Mouse (Mus musculus) stomach, postnatal 0 days (tissue): Measurements from ENCODE around the gene Scoc. TPM values are rescaled to one million over a fixed set of nuclear protein-coding genes. Genes with fewer than 3 reads are reported as not detected.

Source experiments
- ATAC-seq: fragments of 200-750 bp; cut with Nextera tagmentation; 2 replicates; pipeline ENCODE4 v1.8.0; 2017; ENCODE audit not compliant: low FRiP score, low TSS enrichment
- DNase-seq: peaks from one replicate; pipeline ENCODE4 v3.0.0-alpha.2; 2016; ENCODE audit warnings: low spot score
- H3K27ac ChIP-seq: fragments of 300-500 bp; sonication (generic); replicated peaks from 2 replicates; pipeline ENCODE4 v1.5.1; 2014; ENCODE audit warnings: mild to moderate bottlenecking, control low read depth
- H3K27me3 ChIP-seq: fragments of 300-500 bp; sonication (generic); 2 replicates; pipeline ENCODE4 v1.6.1; 2014; ENCODE audit warnings: low read length; ENCODE audit not compliant: control insufficient read depth, insufficient read depth
- H3K36me3 ChIP-seq: fragments of 300-500 bp; sonication (generic); 2 replicates; pipeline ENCODE4 v1.6.1; 2014; ENCODE audit warnings: low read length, mixed read lengths; ENCODE audit not compliant: control insufficient read depth, insufficient read depth
- H3K4me1 ChIP-seq: fragments of 300-500 bp; sonication (generic); replicated peaks from 2 replicates; pipeline ENCODE4 v1.6.1; 2014; ENCODE audit warnings: antibody characterized with exemption; ENCODE audit not compliant: control insufficient read depth, insufficient read depth
- H3K4me2 ChIP-seq: fragments of 300-500 bp; sonication (generic); replicated peaks from 2 replicates; pipeline ENCODE4 v1.6.1; 2014; ENCODE audit warnings: low read depth, mild to moderate bottlenecking, control low read depth, moderate library complexity
- H3K4me3 ChIP-seq: fragments of 300-500 bp; sonication (generic); 2 replicates; pipeline ENCODE4 v1.5.1; 2014; ENCODE audit warnings: low read depth, low read length, control low read depth
- H3K9ac ChIP-seq: fragments of 300-500 bp; sonication (generic); 2 replicates; pipeline ENCODE4 v1.6.1; 2014; ENCODE audit warnings: mild to moderate bottlenecking, low read length, control low read depth, mixed read lengths
- H3K9me3 ChIP-seq: fragments of 300-500 bp; sonication (generic); 2 replicates; pipeline ENCODE4 v1.6.1; 2016; ENCODE audit warnings: low read length; ENCODE audit not compliant: control insufficient read depth
- CTCF ChIP-seq: IDR thresholded peaks from 2 replicates; pipeline ENCODE4 v1.5.1; 2016; ENCODE audit warnings: antibody characterized with exemption, low read depth, mild to moderate bottlenecking, moderate library complexity
- EP300 ChIP-seq: optimal IDR thresholded peaks from 2 replicates; pipeline ENCODE3; 2016; ENCODE audit warnings: antibody characterized with exemption
- WGBS: fragments of 180-500 bp; shearing (Covaris S2); extraction: QIAGEN DNeasy Blood & Tissue Kit; methylation state at CpG from one replicate; pipeline ENCODE4 v1.1.7; 2014; 5-methylcytosine and 5-hydroxymethylcytosine counted together
- polyA plus RNA-seq: library from polyadenylated mRNA; unstranded; fragments of >200 nt; fragmentation: Nextera tagmentation; extraction: Ambion mirVana; gene quantifications from 2 replicates; pipeline ENCODE4 v1.2.1, GENCODE M21; 2015

Scoc gene
- polyA plus RNA-seq, 1 experiment from 2014 or later = 73.4 TPM

DNA sequence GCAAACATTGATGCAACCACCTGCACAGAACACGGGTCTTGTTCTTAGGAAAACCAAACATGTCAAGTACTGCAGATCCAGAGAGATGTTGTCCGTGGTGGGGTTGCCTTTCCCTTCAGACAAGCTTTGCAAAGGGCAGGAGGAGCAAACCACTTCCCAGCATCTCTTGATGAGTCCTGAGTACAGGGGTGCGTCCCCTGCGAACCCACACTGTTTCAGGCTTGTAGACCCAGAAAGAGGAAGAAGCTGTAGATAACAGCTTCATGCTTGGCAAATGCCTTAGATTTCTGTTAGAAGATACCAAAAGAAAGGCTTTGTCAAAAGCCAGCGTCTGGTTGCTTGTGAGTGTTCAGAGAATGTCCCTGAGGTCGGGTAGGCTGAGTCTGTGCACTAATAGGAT, 40.2 kb downstream of the Scoc start:
- TF ChIP-seq CTCF = no peak
- no peaks in the 10 kb centered on the region for H3K9me3 ChIP-seq
- WGBS = 70% methylated on average over 6 of the region's 6 CpGs
- no peak overlapping the region for H3K27ac ChIP-seq
- no peaks in the 10 kb centered on the region for H3K27me3 ChIP-seq
- no peak for ATAC-seq
- H3K36me3 ChIP-seq = no peaks in the 10 kb centered on the region
- no peak overlapping the region for H3K9ac ChIP-seq
- no peak overlapping the region for H3K4me3 ChIP-seq
- H3K4me1 ChIP-seq = no peaks in the 10 kb centered on the region
- no peak overlapping the region for H3K4me2 ChIP-seq
- DNase-seq = no peak

DNA sequence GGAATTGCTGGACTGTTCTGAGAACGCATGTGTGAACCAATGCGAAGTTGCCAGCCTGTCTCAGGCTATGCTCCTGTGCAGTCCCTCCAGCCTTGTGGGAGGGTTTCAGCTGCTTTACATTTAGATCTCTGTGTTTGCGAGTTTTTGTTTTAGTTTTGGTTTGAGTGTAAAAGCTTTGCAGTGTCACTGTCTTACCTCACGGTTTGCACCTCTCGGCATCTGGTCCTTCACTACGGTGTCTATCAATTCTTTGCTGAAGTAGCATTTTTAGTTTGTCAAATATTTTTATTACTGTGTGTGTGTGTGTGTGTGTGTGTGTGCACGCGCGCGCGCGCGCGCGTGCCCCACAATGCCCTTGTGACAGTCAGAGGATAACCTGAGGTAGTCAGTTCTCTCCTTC, 41.3 kb downstream of the Scoc start:
- H3K4me2 ChIP-seq = no peak overlapping the region
- 93% methylated on average over 15 of the region's 15 CpGs for WGBS
- H3K4me3 ChIP-seq = no peak overlapping the region
- H3K36me3 ChIP-seq = no peaks in the 10 kb centered on the region
- H3K4me1 ChIP-seq = no peaks in the 10 kb centered on the region
- H3K27ac ChIP-seq = no peak overlapping the region
- no peak overlapping the region for H3K9ac ChIP-seq
- H3K9me3 ChIP-seq = no peaks in the 10 kb centered on the region
- TF ChIP-seq EP300 = no peak
- TF ChIP-seq CTCF = no peak
- no peak for DNase-seq
- no peak for ATAC-seq
- no peaks in the 10 kb centered on the region for H3K27me3 ChIP-seq

GRCm38 (mm10) chr8:83408496-83408895, 49.7 kb downstream of the Scoc start:
- TF ChIP-seq EP300 (no peak), CTCF (no peak)
- no peak overlapping the region for H3K4me3 ChIP-seq
- no peak for DNase-seq
- ATAC-seq = no peak
- H3K4me2 ChIP-seq = no peak overlapping the region
- no peaks in the 10 kb centered on the region for H3K27me3 ChIP-seq
- 82% methylated on average over 7 of the region's 7 CpGs for WGBS
- H3K27ac ChIP-seq = no peak overlapping the region
- no peaks in the 10 kb centered on the region for H3K9me3 ChIP-seq
- no peaks in the 10 kb centered on the region for H3K36me3 ChIP-seq
- no peaks in the 10 kb centered on the region for H3K4me1 ChIP-seq
- H3K9ac ChIP-seq = no peak overlapping the region

- H3K27ac ChIP-seq = no peak overlapping the region
- ATAC-seq (no peak), DNase-seq (no peak)
- no peaks in the 10 kb centered on the region for H3K9me3 ChIP-seq
- H3K4me1 ChIP-seq = no peaks in the 10 kb centered on the region
- whole genome bisulfite sequencing = 41% methylated on average over 6 of the region's 6 CpGs
- no peak overlapping the region for H3K9ac ChIP-seq
- H3K27me3 ChIP-seq = no peaks in the 10 kb centered on the region
- no peak overlapping the region for H3K4me3 ChIP-seq
- TF ChIP-seq EP300 (no peak), CTCF (peak; percentile 35)
- H3K4me2 ChIP-seq = no peak overlapping the region
- no peaks in the 10 kb centered on the region for H3K36me3 ChIP-seq
These were observed 51.4 kb downstream of the Scoc start for GRCm38 (mm10) chr8:83406836-83407235.

- no peak overlapping the region for H3K27ac ChIP-seq
- H3K27me3 ChIP-seq = no peaks in the 10 kb centered on the region
- no peak for DNase-seq
- no peak overlapping the region for H3K4me3 ChIP-seq
- no peak overlapping the region for H3K4me2 ChIP-seq
- ATAC-seq = no peak
- no peak overlapping the region for H3K9ac ChIP-seq
- no peaks in the 10 kb centered on the region for H3K9me3 ChIP-seq
- no peaks in the 10 kb centered on the region for H3K4me1 ChIP-seq
- 63% methylated on average over 10 of the region's 10 CpGs for WGBS
- TF ChIP-seq EP300 = no peak
- TF ChIP-seq CTCF = no peak
- H3K36me3 ChIP-seq = no peaks in the 10 kb centered on the region
These were observed 52.6 kb downstream of the Scoc start for GRCm38 (mm10) chr8:83405548-83405947.

DNA sequence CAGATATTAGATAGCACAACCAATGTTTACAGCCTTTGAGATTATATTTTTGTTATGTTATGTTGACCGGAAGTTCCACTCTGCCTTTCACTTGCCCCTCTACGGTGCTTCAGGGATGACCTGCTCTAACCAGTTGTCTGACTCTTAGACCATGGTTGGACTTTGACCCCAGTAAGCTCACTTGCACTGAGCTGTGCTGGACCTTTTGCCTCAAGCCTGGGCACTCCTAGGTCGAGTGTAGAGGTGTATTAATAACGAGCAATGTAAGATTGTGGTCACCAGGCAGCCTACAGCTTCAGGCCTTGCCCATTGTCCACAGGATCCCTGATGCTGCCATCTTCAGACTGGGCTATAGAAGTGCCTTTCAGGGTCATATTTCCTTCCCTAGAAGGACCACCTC, 60.5 kb downstream of the Scoc start:
- no peaks in the 10 kb centered on the region for H3K9me3 ChIP-seq
- peak; percentile 84 for ATAC-seq
- TF ChIP-seq EP300 = no peak
- TF ChIP-seq CTCF = no peak
- H3K9ac ChIP-seq = no peak overlapping the region
- no peaks in the 10 kb centered on the region for H3K4me1 ChIP-seq
- DNase-seq = no peak
- H3K4me3 ChIP-seq = no peak overlapping the region
- 62% methylated on average over 4 of the region's 4 CpGs for WGBS
- no peak overlapping the region for H3K27ac ChIP-seq
- no peak overlapping the region for H3K4me2 ChIP-seq
- no peaks in the 10 kb centered on the region for H3K27me3 ChIP-seq
- H3K36me3 ChIP-seq = no peaks in the 10 kb centered on the region
